ENCODE assay signal across 7 mouse cellular contexts in the genomic region with DNA sequence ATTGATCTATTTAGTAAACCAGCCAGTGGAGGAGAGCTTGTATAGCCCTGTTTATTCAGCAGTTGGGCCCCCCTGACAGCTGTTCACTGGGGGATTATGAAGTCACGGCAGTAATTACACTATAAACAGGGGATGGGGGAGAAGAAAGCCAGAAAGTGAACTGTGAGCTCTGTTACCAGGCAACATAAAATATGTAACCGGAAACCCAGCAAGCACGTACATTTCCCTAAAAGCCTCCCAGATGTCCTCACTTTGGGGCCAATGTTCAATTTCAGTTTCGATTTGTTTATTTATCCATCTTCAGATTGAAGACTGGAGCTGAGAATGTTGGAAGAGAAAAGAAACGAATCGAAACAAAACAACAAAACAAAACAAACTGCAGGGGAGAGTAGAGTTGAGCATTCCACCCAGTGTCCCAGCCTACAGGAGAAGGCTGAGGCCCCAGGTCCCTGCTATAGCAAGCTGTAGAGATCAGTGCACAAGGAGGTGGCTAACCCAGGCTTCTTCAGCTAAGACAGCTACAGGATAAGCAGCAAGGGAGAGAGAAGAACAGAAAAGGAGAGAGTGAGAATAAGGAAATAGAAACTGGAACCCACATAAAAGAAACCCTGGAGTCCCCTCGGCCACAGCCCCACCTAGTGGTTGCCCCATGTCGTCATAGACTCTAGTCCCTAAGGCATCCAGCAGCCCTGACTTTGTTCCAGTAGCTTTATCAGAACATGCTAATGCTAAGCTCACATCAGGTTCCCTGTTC.
DNase-seq lines count a peak whose midpoint lies in the region; ATAC-seq lines count a peak whose summit lies in the region.

No protein-coding gene starts in this region.

- H3K27ac ChIP-seq in forebrain, embryonic 14.5 days (ENCODE audit: low read depth, low read length), result no peak overlapping the region
- H3K27ac ChIP-seq in hindbrain, embryonic 14.5 days, result no peak overlapping the region

- H3K9ac ChIP-seq in forebrain, embryonic 14.5 days (ENCODE audit: low read length), result no peak overlapping the region
- no peak overlapping the region for H3K9ac ChIP-seq in hindbrain, embryonic 14.5 days

- peak; percentile 62 for ATAC-seq in forebrain, embryonic 14.5 days
- ATAC-seq in hindbrain, embryonic 14.5 days (ENCODE audit: low FRiP score), result no peak
- ATAC-seq in megakaryocyte-erythroid progenitor cell, adult 5-6 weeks (replicated peaks; ENCODE audit: low FRiP score, low TSS enrichment, poor library complexity, severe bottlenecking), result peak; percentile 98

- intact Hi-C loops in left cerebral cortex, postnatal 4 days (cut with DNase I), result no loop called here

- H3K36me3 ChIP-seq in forebrain, embryonic 14.5 days (ENCODE audit: control insufficient read depth, insufficient read depth, low read length), result no peaks in the 10 kb centered on the region
- H3K36me3 ChIP-seq in hindbrain, embryonic 14.5 days (replicated peaks; ENCODE audit: control insufficient read depth, insufficient read depth), result no peaks in the 10 kb centered on the region

- no peak overlapping the region for H3K4me3 ChIP-seq in forebrain, embryonic 14.5 days (ENCODE audit: low read depth, low read length)
- no peak overlapping the region for H3K4me3 ChIP-seq in hindbrain, embryonic 14.5 days (replicated peaks; ENCODE audit: low read length)

- no peaks in the 10 kb centered on the region for H3K9me3 ChIP-seq in forebrain, embryonic 14.5 days (replicated peaks; ENCODE audit: control insufficient read depth, low read length)
- no peaks in the 10 kb centered on the region for H3K9me3 ChIP-seq in hindbrain, embryonic 14.5 days (ENCODE audit: control insufficient read depth, low read length)

- DNase-seq in CD8-positive naive resting alpha-beta T cell, adult 2 months (ENCODE audit: low read depth in 2 of 2, low spot score in 2 of 2), result peak; percentile 54 to 76
- DNase-seq in adrenal gland, adult (ENCODE audit: inconsistent age in 2 of 2, low spot score in 1 of 2), result peak; percentile 65 to 91
- DNase-seq in forebrain, embryonic 14.5 days (ENCODE audit: low spot score), result peak; percentile 47
- DNase-seq in hindbrain, embryonic 14.5 days (ENCODE audit: low spot score), result peak; percentile 26
- DNase-seq in left cerebral cortex, postnatal 4 days, result peak; percentile 40
- DNase-seq in spleen, adult 18-20 months, result peak; percentile 56 to 78

- peaks cover 6% of the 10 kb centered on the region for H3K4me1 ChIP-seq in forebrain, embryonic 14.5 days (ENCODE audit: control insufficient read depth, insufficient read depth, low read length)
- peaks cover 11% of the 10 kb centered on the region; the same call in 1 of the 2 replicates for H3K4me1 ChIP-seq in hindbrain, embryonic 14.5 days (replicated peaks; ENCODE audit: control insufficient read depth, insufficient read depth, low read length)

- WGBS in forebrain, embryonic 14.5 days, result 40% methylated on average over 8 of the region's 8 CpGs
- WGBS in hindbrain, embryonic 14.5 days, result 43% methylated on average over 8 of the region's 8 CpGs

- H3K4me2 ChIP-seq in forebrain, embryonic 14.5 days (ENCODE audit: low read length), result no peak overlapping the region
- no peak overlapping the region for H3K4me2 ChIP-seq in hindbrain, embryonic 14.5 days (replicated peaks)

- no peaks in the 10 kb centered on the region for H3K27me3 ChIP-seq in forebrain, embryonic 14.5 days (replicated peaks; ENCODE audit: control insufficient read depth, insufficient read depth, low read length)
- H3K27me3 ChIP-seq in hindbrain, embryonic 14.5 days (ENCODE audit: control insufficient read depth, insufficient read depth, low read length), result no peaks in the 10 kb centered on the region

Comparison
In these comparisons a context has a peak if more than half of its experiments do, and no peak if none do; other contexts are left out.
1. DNase-seq: peak in every context shown above with its lines; median percentile 78 in adrenal gland, adult; 67 in spleen, adult 18-20 months; 65 in CD8-positive naive resting alpha-beta T cell, adult 2 months; 47 in forebrain, embryonic 14.5 days; 40 in left cerebral cortex, postnatal 4 days; 26 in hindbrain, embryonic 14.5 days.